Comparison of ENCODE assay signal across 16 mouse cellular contexts in the genomic region with DNA sequence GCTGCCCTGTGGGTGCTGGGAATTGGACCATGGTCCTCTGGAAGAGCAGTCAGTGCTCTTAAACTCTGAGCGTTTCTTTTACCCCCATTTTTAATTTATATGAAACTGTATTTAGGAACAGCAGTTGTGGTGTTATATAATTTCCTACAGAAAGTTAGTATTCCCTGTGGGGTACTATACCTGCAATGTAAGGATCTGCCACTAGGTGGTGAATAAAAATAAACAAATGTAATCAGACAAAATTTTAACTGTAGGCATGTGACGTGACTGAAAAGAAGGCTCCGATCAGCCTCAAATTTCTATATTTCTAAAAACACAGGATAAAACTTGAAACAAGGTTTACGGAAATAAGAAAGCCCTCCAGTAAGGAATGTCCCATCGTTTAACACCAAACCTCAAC.
DNase-seq lines count a peak whose midpoint lies in the region; ATAC-seq and TF ChIP-seq lines count a peak whose summit lies in the region.
"Had no signal": no experiment of that assay in that cellular context is flagged by ENCODE, and none has a peak within 500 bp of the region (broad histone marks: within the 10 kb centered on the region; RNA-seq: fewer than 3 reads in every experiment).

No protein-coding gene starts in this region.

- peak; percentile 64 for TF ChIP-seq CTCF in intestine, postnatal 0 days (IDR thresholded peaks at IDR 0.05; ENCODE audit: low read depth)

- 80% methylated on average over 5 of the region's 5 CpGs for WGBS in intestine, postnatal 0 days
- WGBS in intestine, embryonic 15.5 days, result 77% methylated on average over 5 of the region's 5 CpGs

- no peak overlapping the region for H3K4me2 ChIP-seq in intestine, postnatal 0 days (replicated peaks; ENCODE audit: low read depth)
- no peak overlapping the region for H3K4me2 ChIP-seq in intestine, embryonic 15.5 days (replicated peaks)
- H3K4me2 ChIP-seq: embryonic facial prominence, embryonic 15.5 days; forebrain, embryonic 15.5 days had no signal

- H3K36me3 ChIP-seq in intestine, postnatal 0 days (ENCODE audit: control insufficient read depth, insufficient read depth), result no peaks in the 10 kb centered on the region
- no peaks in the 10 kb centered on the region for H3K36me3 ChIP-seq in intestine, embryonic 15.5 days
- H3K36me3 ChIP-seq: embryonic facial prominence, embryonic 15.5 days; forebrain, embryonic 15.5 days had no signal

- H3K27me3 ChIP-seq in intestine, postnatal 0 days (replicated peaks; ENCODE audit: control insufficient read depth, insufficient read depth, low read length), result no peaks in the 10 kb centered on the region
- no peaks in the 10 kb centered on the region for H3K27me3 ChIP-seq in intestine, embryonic 15.5 days (replicated peaks)
- H3K27me3 ChIP-seq: embryonic facial prominence, embryonic 15.5 days; forebrain, embryonic 15.5 days had no signal

- no peak overlapping the region for H3K4me3 ChIP-seq in intestine, postnatal 0 days (ENCODE audit: low read depth, low read length)
- H3K4me3 ChIP-seq in intestine, embryonic 15.5 days (replicated peaks), result no peak overlapping the region
- H3K4me3 ChIP-seq: embryonic facial prominence, embryonic 15.5 days; forebrain, embryonic 15.5 days had no signal

- H3K27ac ChIP-seq in intestine, postnatal 0 days (ENCODE audit: low read depth, low read length), result no peak overlapping the region
- H3K27ac ChIP-seq in intestine, embryonic 15.5 days, result no peak overlapping the region
- H3K27ac ChIP-seq: embryonic facial prominence, embryonic 15.5 days; forebrain, embryonic 15.5 days had no signal

- 0 out of 2 replicates have a peak, but pooled peaks cover 4% of the 10 kb centered on the region for H3K4me1 ChIP-seq in intestine, postnatal 0 days (replicated peaks; ENCODE audit: control insufficient read depth, insufficient read depth, low read length)
- H3K4me1 ChIP-seq in intestine, embryonic 15.5 days (replicated peaks), result peaks cover 33% of the 10 kb centered on the region
- H3K4me1 ChIP-seq: forebrain, embryonic 15.5 days had no signal

- ATAC-seq in intestine, postnatal 0 days, result no peak
- no peak for ATAC-seq in intestine, embryonic 15.5 days
- peak; percentile 59; the same call in 1 of the 2 replicates for ATAC-seq in megakaryocyte progenitor cell, adult 5-6 weeks (replicated peaks; ENCODE audit: poor library complexity)
- ATAC-seq: forebrain, embryonic 15.5 days; inflammation-experienced regulatory T-cells, adult 6 months had no signal

- H3K9me3 ChIP-seq in intestine, postnatal 0 days (ENCODE audit: control insufficient read depth), result no peaks in the 10 kb centered on the region
- no peaks in the 10 kb centered on the region for H3K9me3 ChIP-seq in intestine, embryonic 15.5 days
- H3K9me3 ChIP-seq: embryonic facial prominence, embryonic 15.5 days; forebrain, embryonic 15.5 days had no signal

- no peak overlapping the region for H3K9ac ChIP-seq in intestine, postnatal 0 days (ENCODE audit: low read depth, low read length)
- no peak overlapping the region for H3K9ac ChIP-seq in intestine, embryonic 15.5 days
- H3K9ac ChIP-seq: embryonic facial prominence, embryonic 15.5 days; forebrain, embryonic 15.5 days had no signal

- DNase-seq in lung, postnatal 36 days, result peak; percentile 51
- no peak for DNase-seq in lung, adult 18-20 months
- DNase-seq in brain, adult 2 months (ENCODE audit: low read depth, low spot score), result peak; percentile 26
- no peak for DNase-seq in gastrocnemius, postnatal 25 days
- DNase-seq in spleen, postnatal 36 days (ENCODE audit: low spot score in 2 of 2), result no peak
- DNase-seq: adrenal gland, postnatal 14 days; cerebellum, postnatal 36 days; heart, postnatal 10 days; right cerebral cortex, postnatal 14 days; thymus, postnatal 4 days had no signal

Comparison
In these comparisons a context has a peak if more than half of its experiments do, and no peak if none do; other contexts are left out.
1. DNase-seq: peak in lung, postnatal 36 days (single experiment) and brain, adult 2 months (single experiment); none in lung, adult 18-20 months (0 of 2), gastrocnemius, postnatal 25 days (single experiment) and spleen, postnatal 36 days (0 of 2).